Mouse (Mus musculus) G1E (cell line): ENCODE measurements around the gene Vps52.

ENCODE experiments used
- CTCF ChIP-seq: IDR thresholded peaks from 2 replicates; pipeline ENCODE4 v1.5.1; 2012; ENCODE audit warnings: low read depth, low read length, inconsistent platforms, mixed read lengths
- GATA1 ChIP-seq: IDR thresholded peaks from 2 replicates; pipeline ENCODE4 v1.6.1; 2012; ENCODE audit warnings: borderline replicate concordance, low read length, inconsistent platforms, mixed read lengths
- TAL1 ChIP-seq: conservative IDR thresholded peaks from 2 replicates; pipeline ENCODE4 v1.6.1; 2012; ENCODE audit warnings: low read depth, low read length, inconsistent platforms, mixed read lengths

DNA sequence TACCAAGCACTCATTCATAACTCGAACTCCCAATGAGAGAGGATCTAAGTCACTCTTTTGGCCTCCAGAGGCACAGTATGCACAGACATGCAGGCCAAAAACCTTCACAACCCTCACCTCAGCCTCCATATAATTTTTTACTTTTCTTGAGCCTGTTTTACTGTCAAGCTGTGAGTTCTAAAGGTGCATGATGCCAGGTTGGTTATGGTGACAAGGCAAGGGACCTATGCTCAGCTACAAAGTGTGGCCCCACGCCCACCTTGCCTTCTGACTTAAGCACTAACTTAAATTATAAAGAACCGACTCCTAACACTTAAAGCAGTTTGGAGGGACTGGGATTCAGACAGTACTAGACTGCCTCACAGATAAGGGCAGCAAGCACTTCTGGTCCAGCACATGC, 2.3 kb upstream of the Vps52 start:
- no peak for TF ChIP-seq GATA1
- TF ChIP-seq CTCF: no peak
- no peak for TF ChIP-seq TAL1
